Mouse (Mus musculus) C2C12 (cell line): ENCODE measurements around the gene Chdh. TPM values are rescaled to one million over a fixed set of nuclear protein-coding genes. Genes with fewer than 3 reads are reported as not detected.

Experiments
- H3K27me3 ChIP-seq: one replicate; pipeline ENCODE4 v1.6.1; 2011; ENCODE audit not compliant: control insufficient read depth, insufficient read depth, insufficient read length
- H3K36me3 ChIP-seq: one replicate; pipeline ENCODE4 v1.6.1; 2011; ENCODE audit not compliant: control insufficient read depth, insufficient read depth
- H3K4me3 ChIP-seq: one replicate; pipeline ENCODE4 v1.5.1; 2011; ENCODE audit warnings: mild to moderate bottlenecking, control low read depth; ENCODE audit not compliant: poor library complexity, insufficient read depth, severe bottlenecking
- H3K79me2 ChIP-seq: one replicate; pipeline ENCODE4 v1.6.1; 2011; ENCODE audit not compliant: control insufficient read depth, insufficient read depth
- H3K79me3 ChIP-seq: one replicate; pipeline ENCODE4 v1.6.1; 2011; ENCODE audit warnings: low read depth, control low read depth
- H3ac ChIP-seq: one replicate; pipeline ENCODE3; 2011; ENCODE audit warnings: low read depth; ENCODE audit not compliant: control insufficient read depth, insufficient read length
- CEBPB ChIP-seq: IDR thresholded peaks from one replicate; pipeline ENCODE4 v1.6.1; 2011; ENCODE audit warnings: low read depth, mild to moderate bottlenecking, control low read depth, moderate library complexity
- CTCF ChIP-seq: IDR thresholded peaks from one replicate; pipeline ENCODE4 v1.5.1; 2011; ENCODE audit not compliant: control insufficient read depth, insufficient read depth, insufficient read length
- FOSL1 ChIP-seq: IDR thresholded peaks from one replicate; pipeline ENCODE4 v1.8.0; 2011; ENCODE audit warnings: mild to moderate bottlenecking, low read length; ENCODE audit not compliant: poor library complexity, insufficient read depth, severe bottlenecking
- MAX ChIP-seq: IDR thresholded peaks from one replicate; pipeline ENCODE4 v1.6.1; 2011; ENCODE audit warnings: mild to moderate bottlenecking, control low read depth
- MYOD1 ChIP-seq: IDR thresholded peaks from one replicate; pipeline ENCODE4 v1.6.1; 2011; ENCODE audit warnings: low read depth; ENCODE audit not compliant: control insufficient read depth, insufficient read length
- MYOG ChIP-seq: IDR thresholded peaks from one replicate; pipeline ENCODE4 v1.6.1; 2011; ENCODE audit not compliant: control insufficient read depth, insufficient read length; ENCODE audit errors: extremely low read depth
- USF1 ChIP-seq: IDR thresholded peaks from one replicate; pipeline ENCODE4 v1.6.1; 2011; ENCODE audit warnings: low read depth, mild to moderate bottlenecking, control low read depth, moderate library complexity
- polyA plus RNA-seq: library from polyadenylated mRNA; unstranded; fragments of >200 nt; fragmentation: generic; extraction: Trizol; gene quantifications from one replicate; pipeline ENCODE4 v1.2.1, GENCODE M21; 2012; ENCODE audit warnings: missing spikeins

The Chdh gene
- polyA plus RNA-seq, 1 experiment = not detected

DNA sequence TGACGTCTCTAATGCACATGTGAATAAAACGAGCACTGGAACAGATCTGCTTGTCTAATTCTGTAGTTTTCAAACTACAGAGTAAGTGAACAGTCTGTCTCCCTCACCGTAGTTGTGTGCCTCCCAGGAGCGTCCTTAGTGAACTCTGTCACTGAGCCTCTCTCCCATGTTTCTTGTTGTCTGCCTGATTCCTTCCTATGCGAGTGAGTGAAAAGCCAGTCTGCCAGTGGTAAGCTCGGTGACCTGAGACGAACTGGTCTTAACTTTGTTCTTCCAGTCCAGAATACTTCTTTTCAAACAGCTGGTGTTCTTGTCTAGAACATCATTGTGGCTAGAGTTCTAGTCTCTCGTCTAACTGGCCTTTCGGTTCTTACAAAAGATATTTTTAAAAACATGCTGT is 21.1 kb upstream of the Chdh start:
- Histone ChIP-seq H3K79me3 (no peaks in the 10 kb centered on the region), H3ac (no peak overlapping the region), H3K27me3 (no peaks in the 10 kb centered on the region), H3K79me2 (no peaks in the 10 kb centered on the region), H3K36me3 (peaks cover 92% of the 10 kb centered on the region), H3K4me3 (no peak overlapping the region)
- TF ChIP-seq CEBPB = no peak
- TF ChIP-seq FOSL1 = no peak
- TF ChIP-seq MYOD1 = no peak
- TF ChIP-seq CTCF = no peak
- TF ChIP-seq MYOG = no peak
- TF ChIP-seq USF1 = no peak
- TF ChIP-seq MAX = no peak

DNA sequence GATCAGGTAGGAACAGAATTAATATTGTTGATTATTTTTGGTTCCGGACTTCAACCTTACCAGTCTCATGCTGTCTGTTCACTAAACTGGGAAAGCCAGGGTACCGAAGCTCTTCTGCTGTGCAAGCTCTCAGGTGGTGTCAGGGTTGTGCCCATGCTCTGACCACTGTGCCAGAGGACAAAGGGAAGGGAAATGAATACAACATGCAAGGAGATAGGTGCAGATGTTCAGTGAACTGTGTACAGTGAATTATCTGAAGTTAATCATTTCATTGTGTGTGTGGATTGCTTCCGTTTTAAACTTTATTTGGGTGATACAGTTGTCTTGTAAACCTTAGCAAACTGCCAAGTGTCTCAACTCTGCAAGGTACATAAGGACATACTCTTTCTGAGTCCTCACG is 20.5 kb upstream of the Chdh start:
- H3K4me3 ChIP-seq = no peak overlapping the region
- H3K36me3 ChIP-seq = peaks cover 93% of the 10 kb centered on the region
- H3ac ChIP-seq = no peak overlapping the region
- TF ChIP-seq MYOG = no peak
- no peak for TF ChIP-seq MAX
- TF ChIP-seq USF1 = no peak
- H3K79me3 ChIP-seq = no peaks in the 10 kb centered on the region
- no peaks in the 10 kb centered on the region for H3K79me2 ChIP-seq
- no peaks in the 10 kb centered on the region for H3K27me3 ChIP-seq

DNA sequence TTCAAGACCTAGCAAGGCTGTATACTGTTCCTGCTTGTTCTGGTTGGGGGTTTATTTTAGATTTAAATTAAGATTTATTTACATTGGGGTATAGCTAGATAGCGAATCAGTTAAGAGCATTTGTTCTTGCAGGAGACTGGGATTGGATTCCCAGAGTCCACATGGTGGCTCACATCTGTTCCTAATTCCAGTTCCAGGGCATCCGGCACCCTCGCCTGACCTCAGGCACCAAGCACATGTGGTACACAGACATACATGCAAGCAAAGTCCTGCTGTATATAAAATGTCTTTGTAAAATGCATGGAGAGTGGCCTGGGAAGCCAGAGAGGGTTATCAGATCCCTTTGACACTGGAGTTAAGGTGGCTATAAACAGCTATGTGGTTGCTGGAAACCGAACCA is 13.8 kb upstream of the Chdh start:
- Histone ChIP-seq H3K36me3 (peaks cover 43% of the 10 kb centered on the region), H3K79me3 (no peaks in the 10 kb centered on the region), H3K79me2 (no peaks in the 10 kb centered on the region), H3K27me3 (no peaks in the 10 kb centered on the region), H3K4me3 (no peak overlapping the region), H3ac (no peak overlapping the region)
- TF ChIP-seq FOSL1 (no peak), MYOG (no peak), CEBPB (no peak), MYOD1 (no peak), MAX (no peak), CTCF (no peak), USF1 (no peak)

DNA sequence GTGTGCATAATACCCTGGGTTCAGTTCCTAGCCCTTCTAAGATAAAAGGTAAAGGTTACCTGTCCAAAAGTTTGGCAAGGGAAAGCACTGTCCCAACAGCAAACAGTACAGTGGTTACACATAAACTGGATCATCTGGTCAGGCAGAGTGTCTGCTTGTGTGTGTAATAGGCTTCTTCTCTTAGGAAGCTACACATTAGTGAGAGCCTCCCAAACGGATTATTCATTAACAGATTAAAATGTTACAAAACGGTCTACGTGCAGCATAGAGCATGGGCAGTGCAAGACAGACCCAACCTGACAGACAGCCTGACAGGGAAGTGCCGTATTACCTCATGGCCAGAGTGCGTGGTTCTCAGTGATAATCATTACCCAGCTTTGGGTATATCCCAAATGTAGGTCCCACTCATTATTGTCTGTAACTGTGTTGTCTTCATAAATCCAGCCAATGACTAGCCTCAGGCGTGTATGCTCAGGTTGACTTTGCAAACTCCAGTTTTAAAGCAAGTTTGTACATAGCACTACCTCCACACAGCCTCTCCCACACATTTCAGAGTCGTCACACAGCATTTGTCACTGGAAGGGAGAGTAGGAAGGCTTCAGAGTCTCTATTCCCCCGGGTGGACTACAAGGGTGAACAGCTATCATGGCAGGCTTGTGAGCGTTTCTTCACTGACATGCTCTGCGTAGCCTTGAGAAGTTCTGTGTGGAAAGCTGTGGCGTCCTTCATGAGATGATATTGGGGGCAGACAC is 12.6 kb upstream of the Chdh start:
- Histone ChIP-seq H3K36me3 (peaks cover 35% of the 10 kb centered on the region), H3K4me3 (no peak overlapping the region), H3K79me2 (no peaks in the 10 kb centered on the region), H3K27me3 (no peaks in the 10 kb centered on the region), H3K79me3 (no peaks in the 10 kb centered on the region), H3ac (no peak overlapping the region)
- no peak for TF ChIP-seq CTCF

DNA sequence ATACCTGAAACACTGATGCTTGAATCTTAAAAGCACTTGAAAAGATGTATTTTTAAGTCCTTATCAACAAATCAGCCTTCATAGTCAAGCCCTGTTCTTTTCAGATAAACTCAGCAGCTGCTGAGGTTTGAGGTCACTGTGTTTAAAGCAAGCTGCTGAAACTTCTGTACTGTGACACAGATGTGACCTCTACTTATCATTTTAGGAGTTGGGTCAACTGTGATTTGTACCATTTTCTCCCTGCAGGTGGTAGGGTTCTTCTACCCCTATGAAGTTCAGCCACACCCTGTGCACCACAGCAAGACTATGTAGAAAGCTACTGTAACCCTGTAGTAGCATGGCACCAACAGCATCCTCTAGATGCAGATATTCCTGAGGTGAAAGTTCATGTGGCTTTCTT is 11.5 kb upstream of the Chdh start:
- H3K79me3 ChIP-seq = no peaks in the 10 kb centered on the region
- no peak overlapping the region for H3K4me3 ChIP-seq
- no peak for TF ChIP-seq MYOD1
- TF ChIP-seq FOSL1 = no peak
- no peak for TF ChIP-seq CTCF
- no peak for TF ChIP-seq CEBPB
- no peak for TF ChIP-seq MYOG
- no peak for TF ChIP-seq USF1
- TF ChIP-seq MAX = no peak
- H3ac ChIP-seq = no peak overlapping the region
- no peaks in the 10 kb centered on the region for H3K79me2 ChIP-seq
- no peaks in the 10 kb centered on the region for H3K27me3 ChIP-seq
- H3K36me3 ChIP-seq = peaks cover 26% of the 10 kb centered on the region

DNA sequence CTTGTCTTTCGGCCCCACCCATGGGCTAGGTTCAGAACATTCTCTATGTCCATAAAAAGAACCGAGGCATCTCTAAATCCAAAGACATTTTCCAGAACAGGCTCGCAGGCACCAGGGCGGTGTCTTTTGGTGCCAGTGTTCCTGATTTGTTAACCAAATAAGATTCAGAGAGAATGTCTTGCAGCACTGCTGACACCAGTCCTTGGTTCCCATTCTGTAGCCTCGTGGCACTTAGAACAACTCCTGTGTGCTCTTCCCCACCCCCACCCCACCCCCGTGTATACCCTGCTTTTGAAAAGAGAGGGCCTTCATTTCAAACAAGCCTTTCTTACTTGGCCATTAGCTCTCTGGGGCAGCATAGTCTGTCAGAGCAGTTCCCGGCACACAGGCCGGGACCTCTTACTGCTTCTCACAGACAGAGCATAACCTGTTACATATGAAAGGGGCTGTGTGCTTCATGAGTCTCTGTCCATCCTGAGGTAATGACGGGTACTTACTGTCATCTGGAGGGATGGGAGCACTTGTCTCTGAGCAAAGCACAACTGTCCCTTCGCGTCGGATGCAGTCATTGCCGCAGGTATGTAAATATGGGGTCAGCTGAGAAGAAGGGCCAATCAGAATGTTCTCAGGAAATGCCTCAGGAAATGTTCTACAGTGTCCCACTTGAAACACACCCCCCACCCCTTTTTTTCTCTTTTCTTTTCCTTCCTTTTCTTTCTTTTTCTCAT is 9.9 kb upstream of the Chdh start:
- Histone ChIP-seq H3K79me3 (no peaks in the 10 kb centered on the region), H3K27me3 (peaks cover 3% of the 10 kb centered on the region), H3K79me2 (no peaks in the 10 kb centered on the region), H3K4me3 (no peak overlapping the region), H3ac (no peak overlapping the region), H3K36me3 (peaks cover 11% of the 10 kb centered on the region)
- TF ChIP-seq MYOG (no peak), MAX (no peak), USF1 (no peak), CEBPB (no peak), MYOD1 (no peak), CTCF (no peak), FOSL1 (no peak)
